Mouse (Mus musculus) embryonic facial prominence, embryonic 15.5 days (tissue): ENCODE measurements around the gene Apbb1ip. TPM values are rescaled to one million over a fixed set of nuclear protein-coding genes. Genes with fewer than 3 reads are reported as not detected.

Source experiments
- ATAC-seq: fragments of 200-750 bp; cut with Nextera tagmentation; 2 replicates; pipeline ENCODE4 v1.8.0; 2017; ENCODE audit warnings: low read depth, moderate TSS enrichment; ENCODE audit not compliant: insufficient number of reproducible peaks, low FRiP score, low TSS enrichment
- H3K27ac ChIP-seq: fragments of 300-500 bp; sonication (generic); replicated peaks from 2 replicates; pipeline ENCODE4 v1.5.1; 2015; ENCODE audit warnings: mild to moderate bottlenecking, inconsistent platforms
- H3K27me3 ChIP-seq: fragments of 300-500 bp; sonication (generic); 2 replicates; pipeline ENCODE4 v1.6.1; 2015; ENCODE audit warnings: inconsistent platforms
- H3K36me3 ChIP-seq: fragments of 300-500 bp; sonication (generic); 2 replicates; pipeline ENCODE4 v1.6.1; 2015; ENCODE audit warnings: mild to moderate bottlenecking, inconsistent platforms
- H3K4me1 ChIP-seq: fragments of 300-500 bp; sonication (generic); 2 replicates; pipeline ENCODE4 v1.6.1; 2015; ENCODE audit warnings: inconsistent platforms
- H3K4me2 ChIP-seq: fragments of 300-500 bp; sonication (generic); replicated peaks from 2 replicates; pipeline ENCODE4 v1.6.1; 2015; ENCODE audit warnings: mild to moderate bottlenecking, inconsistent platforms
- H3K4me3 ChIP-seq: fragments of 300-500 bp; sonication (generic); replicated peaks from 2 replicates; pipeline ENCODE4 v1.5.1; 2015; ENCODE audit warnings: mild to moderate bottlenecking, inconsistent platforms
- H3K9ac ChIP-seq: fragments of 300-500 bp; sonication (generic); 2 replicates; pipeline ENCODE4 v1.6.1; 2015; ENCODE audit warnings: inconsistent platforms
- H3K9me3 ChIP-seq: fragments of 300-500 bp; sonication (generic); replicated peaks from 2 replicates; pipeline ENCODE4 v1.6.1; 2016; ENCODE audit warnings: inconsistent platforms
- WGBS: fragments of 180-500 bp; shearing (Covaris S2); methylation state at CpG from one replicate; pipeline ENCODE4 v1.1.7; 2015; 5-methylcytosine and 5-hydroxymethylcytosine counted together
- polyA plus RNA-seq: library from polyadenylated mRNA; unstranded; fragments of >200 nt; fragmentation: Nextera tagmentation; extraction: Ambion mirVana; gene quantifications from 2 replicates; pipeline ENCODE4 v1.2.1, GENCODE M21; 2015

Apbb1ip gene
- polyA plus RNA-seq, 1 experiment from 2014 or later, result 3.0 TPM

- whole genome bisulfite sequencing, result 74% methylated on average over 3 of the region's 3 CpGs
These were observed 21.2 kb downstream of the Apbb1ip start for GRCm38 (mm10) chr2:22795087-22795486.

GRCm38 (mm10) chr2:22796487-22796886 is 22.6 kb downstream of the Apbb1ip start:
- H3K4me3 ChIP-seq, result no peak overlapping the region
- no peak overlapping the region for H3K27ac ChIP-seq
- H3K36me3 ChIP-seq, result no peaks in the 10 kb centered on the region
- no peaks in the 10 kb centered on the region for H3K27me3 ChIP-seq
- H3K9ac ChIP-seq, result no peak overlapping the region
- no peak for ATAC-seq
- no peaks in the 10 kb centered on the region for H3K9me3 ChIP-seq
- no peak overlapping the region for H3K4me2 ChIP-seq
- no peaks in the 10 kb centered on the region for H3K4me1 ChIP-seq

More at GRCm38 (mm10) chr2:22795087-22795486, 21.2 kb downstream of the Apbb1ip start:
- H3K36me3 ChIP-seq, result no peaks in the 10 kb centered on the region
- H3K4me2 ChIP-seq, result no peak overlapping the region
- H3K4me3 ChIP-seq, result no peak overlapping the region
- no peaks in the 10 kb centered on the region for H3K4me1 ChIP-seq
- ATAC-seq, result no peak
- no peaks in the 10 kb centered on the region for H3K27me3 ChIP-seq
- H3K27ac ChIP-seq, result no peak overlapping the region
- no peaks in the 10 kb centered on the region for H3K9me3 ChIP-seq
- H3K9ac ChIP-seq, result no peak overlapping the region

- no peaks in the 10 kb centered on the region for H3K9me3 ChIP-seq
- H3K27me3 ChIP-seq, result no peaks in the 10 kb centered on the region
- 71% methylated on average over 2 of the region's 2 CpGs for WGBS
- ATAC-seq, result no peak
- H3K36me3 ChIP-seq, result no peaks in the 10 kb centered on the region
- no peak overlapping the region for H3K27ac ChIP-seq
- H3K4me1 ChIP-seq, result no peaks in the 10 kb centered on the region
- no peak overlapping the region for H3K4me3 ChIP-seq
- H3K4me2 ChIP-seq, result no peak overlapping the region
- no peak overlapping the region for H3K9ac ChIP-seq
These were observed 25.6 kb downstream of the Apbb1ip start for GRCm38 (mm10) chr2:22799430-22800041.

- ATAC-seq, result no peak
- no peaks in the 10 kb centered on the region for H3K27me3 ChIP-seq
- no peaks in the 10 kb centered on the region for H3K9me3 ChIP-seq
- no peak overlapping the region for H3K27ac ChIP-seq
- H3K4me2 ChIP-seq, result no peak overlapping the region
- no peak overlapping the region for H3K4me3 ChIP-seq
- H3K36me3 ChIP-seq, result no peaks in the 10 kb centered on the region
- WGBS, result 78% methylated on average over 2 of the region's 2 CpGs
- H3K9ac ChIP-seq, result no peak overlapping the region
- H3K4me1 ChIP-seq, result no peaks in the 10 kb centered on the region
These were observed 31.7 kb downstream of the Apbb1ip start for GRCm38 (mm10) chr2:22805589-22805988.

- no peak overlapping the region for H3K4me2 ChIP-seq
- no peaks in the 10 kb centered on the region for H3K9me3 ChIP-seq
- WGBS, result 72% methylated on average over 1 of the region's 1 CpGs
- no peak overlapping the region for H3K4me3 ChIP-seq
- no peak for ATAC-seq
- H3K9ac ChIP-seq, result no peak overlapping the region
- H3K36me3 ChIP-seq, result no peaks in the 10 kb centered on the region
- no peak overlapping the region for H3K27ac ChIP-seq
- no peaks in the 10 kb centered on the region for H3K4me1 ChIP-seq
- no peaks in the 10 kb centered on the region for H3K27me3 ChIP-seq
These were observed 32.7 kb downstream of the Apbb1ip start for GRCm38 (mm10) chr2:22806576-22806975.

- Histone ChIP-seq H3K4me1 (no peaks in the 10 kb centered on the region), H3K4me2 (no peak overlapping the region), H3K4me3 (no peak overlapping the region), H3K27me3 (no peaks in the 10 kb centered on the region), H3K9me3 (no peaks in the 10 kb centered on the region), H3K36me3 (no peaks in the 10 kb centered on the region), H3K9ac (no peak overlapping the region), H3K27ac (no peak overlapping the region)
- no peak for ATAC-seq
- WGBS, result 31% methylated on average over 1 of the region's 1 CpGs
These were observed 33.4 kb downstream of the Apbb1ip start for GRCm38 (mm10) chr2:22807312-22807711.

GRCm38 (mm10) chr2:22810851-22811250 is 37.0 kb downstream of the Apbb1ip start:
- no peak for ATAC-seq
- H3K27me3 ChIP-seq, result no peaks in the 10 kb centered on the region
- WGBS, result 83% methylated on average over 4 of the region's 4 CpGs

GRCm38 (mm10) chr2:22811466-22811865 is 37.6 kb downstream of the Apbb1ip start:
- 77% methylated on average over 8 of the region's 8 CpGs for WGBS

More at GRCm38 (mm10) chr2:22810851-22811250, 37.0 kb downstream of the Apbb1ip start:
- no peak overlapping the region for H3K4me2 ChIP-seq
- no peak overlapping the region for H3K27ac ChIP-seq
- H3K36me3 ChIP-seq, result no peaks in the 10 kb centered on the region
- H3K9ac ChIP-seq, result no peak overlapping the region
- H3K9me3 ChIP-seq, result no peaks in the 10 kb centered on the region
- H3K4me1 ChIP-seq, result no peaks in the 10 kb centered on the region
- no peak overlapping the region for H3K4me3 ChIP-seq

GRCm38 (mm10) chr2:22813921-22814320 is 40.0 kb downstream of the Apbb1ip start:
- H3K4me1 ChIP-seq, result no peaks in the 10 kb centered on the region
- no peak overlapping the region for H3K4me3 ChIP-seq
- no peaks in the 10 kb centered on the region for H3K36me3 ChIP-seq
- no peaks in the 10 kb centered on the region for H3K9me3 ChIP-seq
- no peak overlapping the region for H3K4me2 ChIP-seq
- H3K9ac ChIP-seq, result no peak overlapping the region
- no peak overlapping the region for H3K27ac ChIP-seq
- no peak for ATAC-seq
- WGBS, result 55% methylated on average over 5 of the region's 5 CpGs
- no peaks in the 10 kb centered on the region for H3K27me3 ChIP-seq

More at GRCm38 (mm10) chr2:22811466-22811865, 37.6 kb downstream of the Apbb1ip start:
- no peak overlapping the region for H3K27ac ChIP-seq
- H3K4me2 ChIP-seq, result no peak overlapping the region
- no peaks in the 10 kb centered on the region for H3K36me3 ChIP-seq
- ATAC-seq, result no peak
- H3K9me3 ChIP-seq, result no peaks in the 10 kb centered on the region
- no peak overlapping the region for H3K9ac ChIP-seq
- H3K27me3 ChIP-seq, result no peaks in the 10 kb centered on the region
- no peak overlapping the region for H3K4me3 ChIP-seq
- H3K4me1 ChIP-seq, result no peaks in the 10 kb centered on the region

GRCm38 (mm10) chr2:22815674-22816073 is 41.8 kb downstream of the Apbb1ip start:
- H3K4me2 ChIP-seq, result no peak overlapping the region
- no peak for ATAC-seq
- 92% methylated on average over 2 of the region's 2 CpGs for WGBS

GRCm38 (mm10) chr2:22816231-22816630 is 42.3 kb downstream of the Apbb1ip start:
- Histone ChIP-seq H3K9me3 (no peaks in the 10 kb centered on the region), H3K4me1 (no peaks in the 10 kb centered on the region), H3K36me3 (no peaks in the 10 kb centered on the region), H3K27ac (no peak overlapping the region), H3K27me3 (no peaks in the 10 kb centered on the region), H3K9ac (no peak overlapping the region), H3K4me3 (no peak overlapping the region), H3K4me2 (no peak overlapping the region)
- ATAC-seq, result no peak
- WGBS, result 56% methylated on average over 1 of the region's 1 CpGs

More at GRCm38 (mm10) chr2:22815674-22816073, 41.8 kb downstream of the Apbb1ip start:
- Histone ChIP-seq H3K9ac (no peak overlapping the region), H3K4me1 (no peaks in the 10 kb centered on the region), H3K9me3 (no peaks in the 10 kb centered on the region), H3K27ac (no peak overlapping the region), H3K4me3 (no peak overlapping the region), H3K27me3 (no peaks in the 10 kb centered on the region), H3K36me3 (no peaks in the 10 kb centered on the region)

GRCm38 (mm10) chr2:22822293-22822692 is 48.4 kb downstream of the Apbb1ip start:
- no peak for ATAC-seq
- Histone ChIP-seq H3K4me3 (no peak overlapping the region), H3K27me3 (no peaks in the 10 kb centered on the region), H3K36me3 (no peaks in the 10 kb centered on the region), H3K27ac (no peak overlapping the region), H3K4me1 (no peaks in the 10 kb centered on the region), H3K4me2 (no peak overlapping the region), H3K9ac (no peak overlapping the region), H3K9me3 (no peaks in the 10 kb centered on the region)
- 76% methylated on average over 2 of the region's 2 CpGs for WGBS
